Mouse (Mus musculus) lung, embryonic 16.5 days (tissue): ENCODE measurements around the gene Actb. TPM values are rescaled to one million over a fixed set of nuclear protein-coding genes. Genes with fewer than 3 reads are reported as not detected.

ENCODE experiments used
- ATAC-seq: fragments of 200-750 bp; cut with Nextera tagmentation; 2 replicates; pipeline ENCODE4 v1.8.0; 2017; ENCODE audit warnings: low read depth, mild to moderate bottlenecking, moderate library complexity
- H3K27ac ChIP-seq: fragments of 300-500 bp; sonication (generic); 2 replicates; pipeline ENCODE4 v1.5.1; 2014; ENCODE audit warnings: mild to moderate bottlenecking, control low read depth, low read length
- H3K27me3 ChIP-seq: fragments of 300-500 bp; sonication (generic); 2 replicates; pipeline ENCODE4 v1.6.1; 2014; ENCODE audit warnings: low read depth, low read length, mixed read lengths; ENCODE audit not compliant: control insufficient read depth, insufficient read depth
- H3K36me3 ChIP-seq: fragments of 300-500 bp; sonication (generic); 2 replicates; pipeline ENCODE4 v1.6.1; 2014; ENCODE audit warnings: low read length; ENCODE audit not compliant: control insufficient read depth, insufficient read depth
- H3K4me1 ChIP-seq: fragments of 300-500 bp; sonication (generic); replicated peaks from 2 replicates; pipeline ENCODE4 v1.6.1; 2014; ENCODE audit warnings: low read length, mixed read lengths; ENCODE audit not compliant: control insufficient read depth, insufficient read depth
- H3K4me2 ChIP-seq: fragments of 300-500 bp; sonication (generic); 2 replicates; pipeline ENCODE4 v1.6.1; 2014; ENCODE audit warnings: low read depth, low read length, control low read depth
- H3K4me3 ChIP-seq: fragments of 300-500 bp; sonication (generic); 2 replicates; pipeline ENCODE4 v1.5.1; 2014; ENCODE audit warnings: mild to moderate bottlenecking, low read length, control low read depth
- H3K9ac ChIP-seq: fragments of 300-500 bp; sonication (generic); 2 replicates; pipeline ENCODE4 v1.6.1; 2014; ENCODE audit warnings: low read length, control low read depth
- H3K9me3 ChIP-seq: fragments of 300-500 bp; sonication (generic); 2 replicates; pipeline ENCODE4 v1.6.1; 2016; ENCODE audit warnings: low read length; ENCODE audit not compliant: control insufficient read depth
- WGBS: fragments of 180-500 bp; shearing (Covaris S2); extraction: QIAGEN DNeasy Blood & Tissue Kit; methylation state at CpG from one replicate; pipeline ENCODE4 v1.1.7; 2014; 5-methylcytosine and 5-hydroxymethylcytosine counted together
- polyA plus RNA-seq: library from polyadenylated mRNA; unstranded; fragments of >200 nt; fragmentation: Nextera tagmentation; extraction: Ambion mirVana; gene quantifications from 2 replicates; pipeline ENCODE4 v1.2.1, GENCODE M21; 2015

Actb gene
- polyA plus RNA-seq, 1 experiment from 2014 or later, result 18,603 TPM

- no peaks in the 10 kb centered on the region for H3K9me3 ChIP-seq
- H3K4me2 ChIP-seq, result peak overlapping the region; percentile 83
- peaks cover 42% of the 10 kb centered on the region for H3K4me1 ChIP-seq
- ATAC-seq, result no peak
- H3K36me3 ChIP-seq, result peaks cover 43% of the 10 kb centered on the region
- H3K27ac ChIP-seq, result peak overlapping the region; percentile 100
- H3K27me3 ChIP-seq, result no peaks in the 10 kb centered on the region
- H3K4me3 ChIP-seq, result peak overlapping the region; percentile 100
- peak overlapping the region; percentile 100 for H3K9ac ChIP-seq
- under 1% methylated on average over 24 of the region's 27 CpGs for WGBS
Measured at GRCm38 (mm10) chr5:142905038-142905695, 1.4 kb downstream of the Actb start.

- peaks cover 35% of the 10 kb centered on the region for H3K4me1 ChIP-seq
- peak overlapping the region; percentile 100 for H3K4me3 ChIP-seq
- no peaks in the 10 kb centered on the region for H3K27me3 ChIP-seq
- no peak for ATAC-seq
- H3K4me2 ChIP-seq, result peak overlapping the region; percentile 83
- no peaks in the 10 kb centered on the region for H3K9me3 ChIP-seq
- peak overlapping the region; percentile 100 for H3K9ac ChIP-seq
- H3K36me3 ChIP-seq, result peaks cover 46% of the 10 kb centered on the region
- peak overlapping the region; percentile 100 for H3K27ac ChIP-seq
- WGBS, result 46% methylated on average over 19 of the region's 19 CpGs
Measured at GRCm38 (mm10) chr5:142904208-142905037, 2.1 kb downstream of the Actb start.

GRCm38 (mm10) chr5:142903470-142904207 lies 2.9 kb downstream of the Actb start:
- H3K4me2 ChIP-seq, result peak overlapping the region; percentile 83
- peak overlapping the region; percentile 100 for H3K9ac ChIP-seq
- peak overlapping the region; percentile 58 for H3K27ac ChIP-seq
- peak overlapping the region; percentile 100 for H3K4me3 ChIP-seq
- no peaks in the 10 kb centered on the region for H3K27me3 ChIP-seq
- H3K4me1 ChIP-seq, result peaks cover 27% of the 10 kb centered on the region
- H3K9me3 ChIP-seq, result no peaks in the 10 kb centered on the region
- 62% methylated on average over 14 of the region's 14 CpGs for WGBS
- peaks cover 52% of the 10 kb centered on the region for H3K36me3 ChIP-seq
- no peak for ATAC-seq

GRCm38 (mm10) chr5:142902506-142903314 lies 3.8 kb downstream of the Actb start:
- H3K36me3 ChIP-seq, result peaks cover 52% of the 10 kb centered on the region
- no peak for ATAC-seq

GRCm38 (mm10) chr5:142901846-142902505 lies 4.6 kb downstream of the Actb start:
- H3K4me2 ChIP-seq, result no peak overlapping the region
- H3K27me3 ChIP-seq, result no peaks in the 10 kb centered on the region
- peaks cover 13% of the 10 kb centered on the region for H3K4me1 ChIP-seq
- peaks cover 52% of the 10 kb centered on the region for H3K36me3 ChIP-seq
- 0 out of 2 replicates have a peak overlapping the region, but pooled peaks have one; percentile 14 for H3K27ac ChIP-seq
- no peak for ATAC-seq
- 47% methylated on average over 4 of the region's 4 CpGs for WGBS
- no peak overlapping the region; the same call in 1 of the 2 replicates for H3K4me3 ChIP-seq
- H3K9me3 ChIP-seq, result no peaks in the 10 kb centered on the region
- H3K9ac ChIP-seq, result no peak overlapping the region

More at GRCm38 (mm10) chr5:142902506-142903314, 3.8 kb downstream of the Actb start:
- WGBS, result 44% methylated on average over 5 of the region's 5 CpGs
- Histone ChIP-seq H3K4me3 (peak overlapping the region; percentile 6; the same call in 1 of the 2 replicates), H3K4me1 (peaks cover 18% of the 10 kb centered on the region), H3K9me3 (no peaks in the 10 kb centered on the region), H3K27ac (peak overlapping the region; percentile 39), H3K27me3 (no peaks in the 10 kb centered on the region), H3K9ac (no peak overlapping the region), H3K4me2 (0 out of 2 replicates have a peak overlapping the region, but pooled peaks have one; percentile 2)

- no peak for ATAC-seq
- Histone ChIP-seq H3K4me1 (peaks cover 13% of the 10 kb centered on the region), H3K27me3 (no peaks in the 10 kb centered on the region), H3K27ac (no peak overlapping the region), H3K36me3 (peaks cover 52% of the 10 kb centered on the region), H3K4me3 (no peak overlapping the region), H3K9ac (no peak overlapping the region), H3K4me2 (no peak overlapping the region), H3K9me3 (no peaks in the 10 kb centered on the region)
- 64% methylated on average over 7 of the region's 7 CpGs for WGBS
Measured at GRCm38 (mm10) chr5:142901355-142901802, 5.2 kb downstream of the Actb start.

GRCm38 (mm10) chr5:142900651-142901050 lies 5.9 kb downstream of the Actb start:
- Histone ChIP-seq H3K9ac (no peak overlapping the region), H3K9me3 (no peaks in the 10 kb centered on the region), H3K4me3 (no peak overlapping the region), H3K36me3 (peaks cover 52% of the 10 kb centered on the region), H3K27me3 (no peaks in the 10 kb centered on the region), H3K4me1 (peaks cover 17% of the 10 kb centered on the region), H3K4me2 (no peak overlapping the region), H3K27ac (no peak overlapping the region)
- ATAC-seq, result no peak
- 75% methylated on average over 7 of the region's 7 CpGs for WGBS

- Histone ChIP-seq H3K36me3 (peaks cover 48% of the 10 kb centered on the region), H3K4me2 (no peak overlapping the region), H3K4me1 (peaks cover 17% of the 10 kb centered on the region), H3K4me3 (no peak overlapping the region), H3K9ac (no peak overlapping the region), H3K9me3 (no peaks in the 10 kb centered on the region), H3K27me3 (no peaks in the 10 kb centered on the region), H3K27ac (no peak overlapping the region)
- WGBS, result 64% methylated on average over 5 of the region's 5 CpGs
- ATAC-seq, result no peak
Measured at GRCm38 (mm10) chr5:142899932-142900533, 6.5 kb downstream of the Actb start.
